Mouse (Mus musculus): ENCODE data around the gene Kif5c. TPM values are rescaled to one million over a fixed set of nuclear protein-coding genes. Genes with fewer than 3 reads are reported as not detected.

Kif5c gene
- polyA plus RNA-seq, 1 experiment from 2014 or later = 36.3 TPM

- H3K4me2 ChIP-seq (ENCODE audit: low read depth, low read length) = no peak overlapping the region
- H3K4me3 ChIP-seq (ENCODE audit: low read depth, low read length) = no peak overlapping the region
- peaks cover 14% of the 10 kb centered on the region for H3K4me1 ChIP-seq (ENCODE audit: control insufficient read depth, insufficient read depth, low read length)
- no peak overlapping the region for H3K9ac ChIP-seq (replicated peaks; ENCODE audit: low read length)
- WGBS = 10% methylated on average over 8 of the region's 8 CpGs
- DNase-seq (ENCODE audit: low spot score) (peak; percentile 60), ATAC-seq (replicated peaks; ENCODE audit: insufficient number of reproducible peaks, low FRiP score, low TSS enrichment, low read depth) (no peak)
- no peaks in the 10 kb centered on the region for H3K9me3 ChIP-seq (replicated peaks; ENCODE audit: control insufficient read depth, low read length)
- no peaks in the 10 kb centered on the region for H3K36me3 ChIP-seq (replicated peaks; ENCODE audit: control insufficient read depth, insufficient read depth, low read depth, low read length)
- H3K27ac ChIP-seq (replicated peaks; ENCODE audit: low read depth, low read length) = peak overlapping the region; percentile 72; the same call in 1 of the 2 replicates
- no peaks in the 10 kb centered on the region for H3K27me3 ChIP-seq (ENCODE audit: control insufficient read depth, insufficient read depth, low read length)
These were observed 100.1 kb downstream of the Kif5c start for GRCm38 (mm10) chr2:49718935-49719850.

GRCm38 (mm10) chr2:49719854-49720253 is 100.8 kb downstream of the Kif5c start:
- peaks cover 14% of the 10 kb centered on the region for H3K4me1 ChIP-seq (ENCODE audit: control insufficient read depth, insufficient read depth, low read length)
- ATAC-seq (replicated peaks; ENCODE audit: insufficient number of reproducible peaks, low FRiP score, low TSS enrichment, low read depth) (0 out of 2 replicates have a peak, but pooled peaks have one; percentile 46), DNase-seq (ENCODE audit: low spot score) (peak; percentile 70)
- H3K27ac ChIP-seq (replicated peaks; ENCODE audit: low read depth, low read length) = peak overlapping the region; percentile 72
- no peak overlapping the region for H3K4me2 ChIP-seq (ENCODE audit: low read depth, low read length)
- no peaks in the 10 kb centered on the region for H3K27me3 ChIP-seq (ENCODE audit: control insufficient read depth, insufficient read depth, low read length)
- H3K4me3 ChIP-seq (ENCODE audit: low read depth, low read length) = no peak overlapping the region
- H3K36me3 ChIP-seq (replicated peaks; ENCODE audit: control insufficient read depth, insufficient read depth, low read depth, low read length) = no peaks in the 10 kb centered on the region
- 3% methylated on average over 6 of the region's 6 CpGs for WGBS
- no peaks in the 10 kb centered on the region for H3K9me3 ChIP-seq (replicated peaks; ENCODE audit: control insufficient read depth, low read length)
- no peak overlapping the region for H3K9ac ChIP-seq (replicated peaks; ENCODE audit: low read length)

GRCm38 (mm10) chr2:49720343-49720742 is 101.2 kb downstream of the Kif5c start:
- 23% methylated on average over 9 of the region's 9 CpGs for WGBS
- Histone ChIP-seq H3K9me3 (replicated peaks; ENCODE audit: control insufficient read depth, low read length) (no peaks in the 10 kb centered on the region), H3K4me1 (ENCODE audit: control insufficient read depth, insufficient read depth, low read length) (peaks cover 14% of the 10 kb centered on the region), H3K27me3 (ENCODE audit: control insufficient read depth, insufficient read depth, low read length) (no peaks in the 10 kb centered on the region), H3K4me3 (ENCODE audit: low read depth, low read length) (no peak overlapping the region), H3K36me3 (replicated peaks; ENCODE audit: control insufficient read depth, insufficient read depth, low read depth, low read length) (no peaks in the 10 kb centered on the region), H3K9ac (replicated peaks; ENCODE audit: low read length) (no peak overlapping the region), H3K27ac (replicated peaks; ENCODE audit: low read depth, low read length) (peak overlapping the region; percentile 72), H3K4me2 (ENCODE audit: low read depth, low read length) (no peak overlapping the region)
- ATAC-seq (replicated peaks; ENCODE audit: insufficient number of reproducible peaks, low FRiP score, low TSS enrichment, low read depth) (no peak), DNase-seq (ENCODE audit: low spot score) (peak; percentile 24)

GRCm38 (mm10) chr2:49722331-49722730 is 103.2 kb downstream of the Kif5c start:
- peaks cover 14% of the 10 kb centered on the region for H3K4me1 ChIP-seq (ENCODE audit: control insufficient read depth, insufficient read depth, low read length)
- DNase-seq (ENCODE audit: low spot score) = no peak
- H3K27ac ChIP-seq (replicated peaks; ENCODE audit: low read depth, low read length) = no peak overlapping the region

GRCm38 (mm10) chr2:49722983-49723382 is 103.9 kb downstream of the Kif5c start:
- WGBS = 79% methylated on average over 13 of the region's 13 CpGs

More at GRCm38 (mm10) chr2:49722331-49722730, 103.2 kb downstream of the Kif5c start:
- Histone ChIP-seq H3K9ac (replicated peaks; ENCODE audit: low read length) (no peak overlapping the region), H3K27me3 (ENCODE audit: control insufficient read depth, insufficient read depth, low read length) (no peaks in the 10 kb centered on the region), H3K4me3 (ENCODE audit: low read depth, low read length) (no peak overlapping the region), H3K36me3 (replicated peaks; ENCODE audit: control insufficient read depth, insufficient read depth, low read depth, low read length) (no peaks in the 10 kb centered on the region), H3K4me2 (ENCODE audit: low read depth, low read length) (no peak overlapping the region), H3K9me3 (replicated peaks; ENCODE audit: control insufficient read depth, low read length) (no peaks in the 10 kb centered on the region)
- no peak for ATAC-seq (replicated peaks; ENCODE audit: insufficient number of reproducible peaks, low FRiP score, low TSS enrichment, low read depth)
- 39% methylated on average over 9 of the region's 9 CpGs for WGBS

GRCm38 (mm10) chr2:49726672-49727071 is 107.6 kb downstream of the Kif5c start:
- DNase-seq (ENCODE audit: low spot score) = no peak
- no peaks in the 10 kb centered on the region for H3K27me3 ChIP-seq (ENCODE audit: control insufficient read depth, insufficient read depth, low read length)
- no peak overlapping the region for H3K9ac ChIP-seq (replicated peaks; ENCODE audit: low read length)
- ATAC-seq (replicated peaks; ENCODE audit: insufficient number of reproducible peaks, low FRiP score, low TSS enrichment, low read depth) = no peak; the same call in 1 of the 2 replicates
- no peak overlapping the region for H3K4me2 ChIP-seq (ENCODE audit: low read depth, low read length)
- WGBS = 81% methylated on average over 11 of the region's 11 CpGs
- no peak overlapping the region for H3K4me3 ChIP-seq (ENCODE audit: low read depth, low read length)
- no peak overlapping the region; the same call in 1 of the 2 replicates for H3K27ac ChIP-seq (replicated peaks; ENCODE audit: low read depth, low read length)
- no peaks in the 10 kb centered on the region for H3K36me3 ChIP-seq (replicated peaks; ENCODE audit: control insufficient read depth, insufficient read depth, low read depth, low read length)
- H3K9me3 ChIP-seq (replicated peaks; ENCODE audit: control insufficient read depth, low read length) = no peaks in the 10 kb centered on the region
- peaks cover 4% of the 10 kb centered on the region; the same call in 1 of the 2 replicates for H3K4me1 ChIP-seq (ENCODE audit: control insufficient read depth, insufficient read depth, low read length)

More at GRCm38 (mm10) chr2:49722983-49723382, 103.9 kb downstream of the Kif5c start:
- peaks cover 14% of the 10 kb centered on the region for H3K4me1 ChIP-seq (ENCODE audit: control insufficient read depth, insufficient read depth, low read length)
- no peaks in the 10 kb centered on the region for H3K27me3 ChIP-seq (ENCODE audit: control insufficient read depth, insufficient read depth, low read length)
- H3K36me3 ChIP-seq (replicated peaks; ENCODE audit: control insufficient read depth, insufficient read depth, low read depth, low read length) = no peaks in the 10 kb centered on the region
- ATAC-seq (replicated peaks; ENCODE audit: insufficient number of reproducible peaks, low FRiP score, low TSS enrichment, low read depth) (no peak), DNase-seq (ENCODE audit: low spot score) (no peak)
- H3K9me3 ChIP-seq (replicated peaks; ENCODE audit: control insufficient read depth, low read length) = no peaks in the 10 kb centered on the region
- no peak overlapping the region for H3K27ac ChIP-seq (replicated peaks; ENCODE audit: low read depth, low read length)
- H3K9ac ChIP-seq (replicated peaks; ENCODE audit: low read length) = no peak overlapping the region
- no peak overlapping the region for H3K4me2 ChIP-seq (ENCODE audit: low read depth, low read length)
- no peak overlapping the region for H3K4me3 ChIP-seq (ENCODE audit: low read depth, low read length)

GRCm38 (mm10) chr2:49727199-49727598 is 108.1 kb downstream of the Kif5c start:
- H3K4me3 ChIP-seq (ENCODE audit: low read depth, low read length) = no peak overlapping the region
- H3K4me1 ChIP-seq (ENCODE audit: control insufficient read depth, insufficient read depth, low read length) = no peaks in the 10 kb centered on the region
- DNase-seq (ENCODE audit: low spot score) (peak; percentile 88), ATAC-seq (replicated peaks; ENCODE audit: insufficient number of reproducible peaks, low FRiP score, low TSS enrichment, low read depth) (0 out of 2 replicates have a peak, but pooled peaks have one; percentile 53)
- H3K27me3 ChIP-seq (ENCODE audit: control insufficient read depth, insufficient read depth, low read length) = no peaks in the 10 kb centered on the region
- H3K4me2 ChIP-seq (ENCODE audit: low read depth, low read length) = no peak overlapping the region
- WGBS = 21% methylated on average over 7 of the region's 7 CpGs
- no peak overlapping the region for H3K9ac ChIP-seq (replicated peaks; ENCODE audit: low read length)
- no peaks in the 10 kb centered on the region for H3K36me3 ChIP-seq (replicated peaks; ENCODE audit: control insufficient read depth, insufficient read depth, low read depth, low read length)
- no peaks in the 10 kb centered on the region for H3K9me3 ChIP-seq (replicated peaks; ENCODE audit: control insufficient read depth, low read length)
- no peak overlapping the region; the same call in 1 of the 2 replicates for H3K27ac ChIP-seq (replicated peaks; ENCODE audit: low read depth, low read length)

GRCm38 (mm10) chr2:49727686-49728085 is 108.6 kb downstream of the Kif5c start:
- no peak overlapping the region for H3K4me2 ChIP-seq (ENCODE audit: low read depth, low read length)
- no peaks in the 10 kb centered on the region for H3K36me3 ChIP-seq (replicated peaks; ENCODE audit: control insufficient read depth, insufficient read depth, low read depth, low read length)
- no peak for DNase-seq (ENCODE audit: low spot score)
- no peak overlapping the region for H3K9ac ChIP-seq (replicated peaks; ENCODE audit: low read length)
- no peaks in the 10 kb centered on the region for H3K9me3 ChIP-seq (replicated peaks; ENCODE audit: control insufficient read depth, low read length)
- no peak overlapping the region for H3K27ac ChIP-seq (replicated peaks; ENCODE audit: low read depth, low read length)
- no peaks in the 10 kb centered on the region for H3K27me3 ChIP-seq (ENCODE audit: control insufficient read depth, insufficient read depth, low read length)
- WGBS = 74% methylated on average over 4 of the region's 4 CpGs
- ATAC-seq (replicated peaks; ENCODE audit: insufficient number of reproducible peaks, low FRiP score, low TSS enrichment, low read depth) = no peak
- no peak overlapping the region for H3K4me3 ChIP-seq (ENCODE audit: low read depth, low read length)
- no peaks in the 10 kb centered on the region for H3K4me1 ChIP-seq (ENCODE audit: control insufficient read depth, insufficient read depth, low read length)

All from embryonic facial prominence, embryonic 11.5 days (tissue).